Mouse (Mus musculus): ENCODE data around the gene 2310034G01Rik. TPM values are rescaled to one million over a fixed set of nuclear protein-coding genes. Genes with fewer than 3 reads are reported as not detected.

The 2310034G01Rik gene
- polyA plus RNA-seq, 1 experiment from 2014 or later = 1.3 TPM

DNA sequence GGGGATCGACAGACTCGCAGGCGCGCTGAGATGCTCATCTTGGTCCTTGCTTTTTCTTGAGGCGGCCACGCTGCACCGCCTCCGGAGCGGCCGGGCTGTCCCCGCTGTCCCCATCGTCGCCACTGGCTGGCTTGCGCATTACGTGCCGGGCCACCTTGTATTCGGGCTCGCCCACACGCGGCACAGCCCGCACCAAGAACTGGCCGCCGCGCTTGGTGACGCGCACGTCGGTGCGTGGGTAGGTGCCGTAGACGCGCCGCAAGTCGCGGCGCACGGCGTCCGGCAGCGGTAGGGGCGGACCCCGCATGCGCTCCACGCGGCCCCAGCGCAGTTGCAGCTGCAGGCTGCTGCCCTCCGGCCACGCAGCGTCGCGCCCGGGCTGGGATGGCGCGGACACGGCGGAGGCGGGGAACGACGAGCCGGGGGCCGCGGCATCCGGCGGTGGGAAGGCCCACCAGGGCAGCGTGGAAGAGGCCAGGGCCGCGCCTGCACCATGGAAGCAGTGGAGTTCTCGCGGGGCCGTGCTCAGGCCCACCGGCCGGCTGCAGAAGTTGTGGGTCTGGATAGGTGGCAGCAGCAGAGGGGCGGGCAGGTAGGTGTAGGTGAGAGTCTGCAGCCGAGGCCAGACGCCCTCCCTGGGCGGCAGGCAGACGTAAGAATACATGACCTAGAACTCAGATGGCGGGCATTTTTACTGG, 1.2 kb downstream of the 2310034G01Rik start:
- H3K4me2 ChIP-seq (replicated peaks; ENCODE audit: low read depth) = peak overlapping the region; percentile 98
- no peaks in the 10 kb centered on the region for H3K4me1 ChIP-seq (replicated peaks; ENCODE audit: control insufficient read depth, insufficient read depth, low read length)
- H3K4me3 ChIP-seq (ENCODE audit: low read depth, low read length) = peak overlapping the region; percentile 56
- peak overlapping the region; percentile 51; the same call in 1 of the 2 replicates for H3K27ac ChIP-seq (ENCODE audit: low read depth, low read length)
- H3K36me3 ChIP-seq (ENCODE audit: control insufficient read depth, insufficient read depth) = no peaks in the 10 kb centered on the region; the same call in 1 of the 2 replicates
- under 1% methylated on average over 73 of the region's 78 CpGs for WGBS
- H3K9me3 ChIP-seq (ENCODE audit: control insufficient read depth) = no peaks in the 10 kb centered on the region
- TF ChIP-seq CTCF (IDR thresholded peaks at IDR 0.05; ENCODE audit: low read depth) = peak; percentile 17; the same call in 1 of the 2 replicates
- peak; percentile 63 for ATAC-seq
- H3K9ac ChIP-seq (ENCODE audit: low read depth, low read length) = peak overlapping the region; percentile 62
- H3K27me3 ChIP-seq (replicated peaks; ENCODE audit: control insufficient read depth, insufficient read depth, low read length) = no peaks in the 10 kb centered on the region

DNA sequence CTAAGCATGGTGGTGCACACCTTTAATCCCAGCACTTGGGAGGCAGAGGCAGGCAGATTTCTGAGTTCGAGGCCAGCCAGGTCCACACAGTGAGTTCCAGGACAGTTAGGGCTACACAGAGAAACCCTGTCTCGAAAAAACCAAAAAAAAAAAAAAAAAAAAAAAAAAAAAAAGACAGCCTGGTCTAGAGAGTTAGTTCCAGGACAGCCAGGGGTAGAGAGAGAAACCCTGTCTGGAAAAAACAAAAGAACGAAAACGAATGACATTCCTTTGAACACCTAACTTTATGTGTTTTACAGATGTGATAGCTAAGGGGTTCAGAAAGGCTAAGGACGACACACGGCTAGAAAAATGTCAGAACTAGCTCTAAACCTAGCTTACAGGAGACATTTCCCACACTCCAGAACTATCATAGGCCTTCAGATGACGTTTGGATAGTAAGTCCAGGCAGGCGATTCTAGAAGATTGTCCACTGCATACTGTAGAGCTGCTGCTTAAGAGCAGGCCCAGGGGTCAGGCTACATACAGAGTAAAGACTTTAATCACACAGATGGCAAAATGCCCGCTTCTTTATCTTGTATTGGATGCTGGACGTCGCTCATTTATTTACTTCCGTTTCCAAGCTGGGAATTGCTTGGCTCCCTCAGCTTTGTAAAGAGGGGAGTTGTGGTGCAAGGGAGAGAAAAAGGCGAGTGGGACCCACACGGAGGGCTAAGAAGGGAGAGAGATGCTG, 2.0 kb downstream of the 2310034G01Rik start:
- H3K9me3 ChIP-seq (ENCODE audit: control insufficient read depth) = no peaks in the 10 kb centered on the region

DNA sequence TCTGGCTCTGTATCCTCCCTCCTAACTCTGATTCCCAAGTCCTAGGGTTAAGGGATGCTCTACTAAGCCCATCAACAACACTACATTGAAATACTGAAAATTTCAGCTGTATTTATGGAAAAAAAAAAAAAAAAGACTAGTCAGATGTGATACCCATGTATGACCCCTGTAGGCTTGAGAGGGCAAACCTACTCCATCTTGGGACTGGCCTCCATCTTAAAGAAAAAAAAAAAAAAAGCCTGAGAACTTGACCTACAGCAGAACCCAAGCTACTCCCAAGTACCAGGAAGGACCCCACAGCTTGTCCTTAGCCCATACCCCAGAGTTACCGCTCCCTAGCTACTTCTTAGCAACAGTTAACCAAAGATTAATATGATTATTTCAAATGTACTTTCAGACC, 3.0 kb downstream of the 2310034G01Rik start:
- H3K4me1 ChIP-seq (replicated peaks; ENCODE audit: control insufficient read depth, insufficient read depth, low read length) = no peaks in the 10 kb centered on the region
- no peak overlapping the region for H3K27ac ChIP-seq (ENCODE audit: low read depth, low read length)
- no peak for TF ChIP-seq CTCF (IDR thresholded peaks at IDR 0.05; ENCODE audit: low read depth)
- H3K36me3 ChIP-seq (ENCODE audit: control insufficient read depth, insufficient read depth) = no peaks in the 10 kb centered on the region; the same call in 1 of the 2 replicates
- no peak overlapping the region for H3K4me2 ChIP-seq (replicated peaks; ENCODE audit: low read depth)
- 97% methylated on average over 1 of the region's 1 CpGs for WGBS
- H3K27me3 ChIP-seq (replicated peaks; ENCODE audit: control insufficient read depth, insufficient read depth, low read length) = no peaks in the 10 kb centered on the region
- H3K4me3 ChIP-seq (ENCODE audit: low read depth, low read length) = no peak overlapping the region
- H3K9ac ChIP-seq (ENCODE audit: low read depth, low read length) = no peak overlapping the region
- no peak for ATAC-seq
- no peaks in the 10 kb centered on the region for H3K9me3 ChIP-seq (ENCODE audit: control insufficient read depth)

More for the DNA sequence above, 2.0 kb downstream of the 2310034G01Rik start:
- 28% methylated on average over 14 of the region's 14 CpGs for WGBS
- Histone ChIP-seq H3K27me3 (replicated peaks; ENCODE audit: control insufficient read depth, insufficient read depth, low read length) (no peaks in the 10 kb centered on the region), H3K4me3 (ENCODE audit: low read depth, low read length) (peak overlapping the region; percentile 56), H3K4me2 (replicated peaks; ENCODE audit: low read depth) (peak overlapping the region; percentile 98), H3K27ac (ENCODE audit: low read depth, low read length) (peak overlapping the region; percentile 51; the same call in 1 of the 2 replicates), H3K4me1 (replicated peaks; ENCODE audit: control insufficient read depth, insufficient read depth, low read length) (no peaks in the 10 kb centered on the region), H3K9ac (ENCODE audit: low read depth, low read length) (peak overlapping the region; percentile 62), H3K36me3 (ENCODE audit: control insufficient read depth, insufficient read depth) (no peaks in the 10 kb centered on the region; the same call in 1 of the 2 replicates)
- ATAC-seq = no peak
- no peak for TF ChIP-seq CTCF (IDR thresholded peaks at IDR 0.05; ENCODE audit: low read depth)

DNA sequence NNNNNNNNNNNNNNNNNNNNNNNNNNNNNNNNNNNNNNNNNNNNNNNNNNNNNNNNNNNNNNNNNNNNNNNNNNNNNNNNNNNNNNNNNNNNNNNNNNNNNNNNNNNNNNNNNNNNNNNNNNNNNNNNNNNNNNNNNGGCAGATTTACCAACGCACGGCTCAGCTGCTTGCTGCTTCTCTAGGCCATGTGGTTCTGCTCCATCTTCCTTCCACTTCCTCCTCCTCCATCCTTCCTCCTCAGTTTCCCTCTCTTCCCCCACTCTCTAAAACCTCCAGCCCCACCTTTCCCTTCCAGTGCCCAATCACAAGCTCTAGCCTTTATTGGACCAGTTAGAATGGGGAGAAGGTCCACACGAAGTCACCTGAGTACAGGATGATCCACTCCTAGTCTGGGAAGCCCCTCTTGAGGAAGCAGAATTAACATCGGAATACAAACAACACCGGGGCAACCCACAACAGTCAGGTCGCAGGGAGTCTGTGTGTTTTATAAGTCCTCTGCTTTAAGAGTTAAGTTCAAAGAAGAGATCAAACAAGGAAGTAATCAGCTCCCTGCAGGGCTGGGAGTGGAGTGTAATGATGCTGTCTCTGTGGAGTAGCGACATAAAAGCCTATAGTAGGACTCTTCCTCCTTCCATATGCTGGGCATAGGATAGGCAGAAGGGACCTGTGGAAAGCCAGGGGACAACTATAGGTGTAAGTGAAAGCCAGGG, 5.2 kb downstream of the 2310034G01Rik start:
- H3K4me3 ChIP-seq (ENCODE audit: low read depth, low read length) = no peak overlapping the region
- TF ChIP-seq CTCF (IDR thresholded peaks at IDR 0.05; ENCODE audit: low read depth) = no peak
- H3K36me3 ChIP-seq (ENCODE audit: control insufficient read depth, insufficient read depth) = no peaks in the 10 kb centered on the region; the same call in 1 of the 2 replicates
- no peaks in the 10 kb centered on the region for H3K27me3 ChIP-seq (replicated peaks; ENCODE audit: control insufficient read depth, insufficient read depth, low read length)
- no peak for ATAC-seq
- no peaks in the 10 kb centered on the region for H3K9me3 ChIP-seq (ENCODE audit: control insufficient read depth)
- no peak overlapping the region for H3K4me2 ChIP-seq (replicated peaks; ENCODE audit: low read depth)
- no peaks in the 10 kb centered on the region for H3K4me1 ChIP-seq (replicated peaks; ENCODE audit: control insufficient read depth, insufficient read depth, low read length)
- WGBS = 18% methylated on average over 7 of the region's 7 CpGs
- no peak overlapping the region for H3K9ac ChIP-seq (ENCODE audit: low read depth, low read length)
- H3K27ac ChIP-seq (ENCODE audit: low read depth, low read length) = peak overlapping the region; percentile 21; the same call in 1 of the 2 replicates

DNA sequence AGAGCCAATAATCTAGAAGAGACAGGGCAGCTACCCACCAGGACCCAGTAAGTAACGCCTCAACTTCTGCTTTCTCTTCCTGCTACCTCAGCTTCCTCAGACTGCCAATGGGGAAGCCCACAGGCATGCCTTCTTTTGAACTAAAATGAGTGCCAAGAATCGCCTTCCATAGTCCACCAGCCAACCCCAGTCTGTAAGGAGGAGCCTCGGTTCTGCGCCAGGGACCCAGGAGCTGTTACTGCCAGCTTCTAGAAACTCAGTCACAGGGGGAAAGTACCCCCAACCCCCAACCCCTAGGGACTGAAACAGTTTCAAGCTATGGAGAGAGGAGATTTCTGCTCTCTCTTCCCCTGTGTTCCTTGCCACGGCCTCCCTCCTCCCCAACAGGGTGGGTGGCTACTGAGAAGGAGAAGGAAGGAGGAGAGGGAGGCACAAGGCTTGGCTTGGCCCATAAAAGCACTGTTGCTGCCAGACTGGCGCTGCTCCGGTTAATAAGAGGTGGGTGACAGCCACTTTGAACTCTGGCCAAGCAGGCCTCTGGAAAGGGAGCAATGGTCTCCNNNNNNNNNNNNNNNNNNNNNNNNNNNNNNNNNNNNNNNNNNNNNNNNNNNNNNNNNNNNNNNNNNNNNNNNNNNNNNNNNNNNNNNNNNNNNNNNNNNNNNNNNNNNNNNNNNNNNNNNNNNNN, 10.7 kb downstream of the 2310034G01Rik start:
- no peak for ATAC-seq
- H3K27ac ChIP-seq (ENCODE audit: low read depth, low read length) = no peak overlapping the region; the same call in 1 of the 2 replicates
- H3K36me3 ChIP-seq (ENCODE audit: control insufficient read depth, insufficient read depth) = no peaks in the 10 kb centered on the region
- WGBS = 65% methylated on average over 7 of the region's 7 CpGs
- no peaks in the 10 kb centered on the region for H3K9me3 ChIP-seq (ENCODE audit: control insufficient read depth)
- H3K4me2 ChIP-seq (replicated peaks; ENCODE audit: low read depth) = peak overlapping the region; percentile 85; the same call in 1 of the 2 replicates
- H3K4me1 ChIP-seq (replicated peaks; ENCODE audit: control insufficient read depth, insufficient read depth, low read length) = 0 out of 2 replicates have a peak, but pooled peaks cover 12% of the 10 kb centered on the region
- H3K9ac ChIP-seq (ENCODE audit: low read depth, low read length) = no peak overlapping the region
- no peak overlapping the region for H3K4me3 ChIP-seq (ENCODE audit: low read depth, low read length)
- no peaks in the 10 kb centered on the region for H3K27me3 ChIP-seq (replicated peaks; ENCODE audit: control insufficient read depth, insufficient read depth, low read length)
- TF ChIP-seq CTCF (IDR thresholded peaks at IDR 0.05; ENCODE audit: low read depth) = no peak

Measured in intestine, postnatal 0 days (tissue).